Mouse (Mus musculus) left cerebral cortex, postnatal 4 days (tissue): Measurements from ENCODE around the gene 1700056E22Rik. TPM values are rescaled to one million over a fixed set of nuclear protein-coding genes. Genes with fewer than 3 reads are reported as not detected.

Source experiments
- DNase-seq: peaks from one replicate; pipeline ENCODE4 v3.0.0-alpha.2; 2022
- intact Hi-C: fragments of 180-260 bp; cut with DNase I; formaldehyde crosslinking; loops from one replicate; pipeline ENCODE4 v1.15.1; 2025
- total RNA-seq, 2 experiments: library from RNA; stranded (reverse); gene quantifications; 2 replicates each; pipeline ENCODE4 v1.2.3; 2021

Gene 1700056E22Rik
- total RNA-seq, 2 experiments from 2014 or later = 0.28 TPM; not detected in 1

- intact Hi-C loops = no loop called here
- no peak for DNase-seq
These were observed 9.5 kb downstream of the 1700056E22Rik start for GRCm38 (mm10) chr1:184024631-184025030.

- no peak for DNase-seq
These were observed 10.1 kb downstream of the 1700056E22Rik start for GRCm38 (mm10) chr1:184023971-184024370.

DNA sequence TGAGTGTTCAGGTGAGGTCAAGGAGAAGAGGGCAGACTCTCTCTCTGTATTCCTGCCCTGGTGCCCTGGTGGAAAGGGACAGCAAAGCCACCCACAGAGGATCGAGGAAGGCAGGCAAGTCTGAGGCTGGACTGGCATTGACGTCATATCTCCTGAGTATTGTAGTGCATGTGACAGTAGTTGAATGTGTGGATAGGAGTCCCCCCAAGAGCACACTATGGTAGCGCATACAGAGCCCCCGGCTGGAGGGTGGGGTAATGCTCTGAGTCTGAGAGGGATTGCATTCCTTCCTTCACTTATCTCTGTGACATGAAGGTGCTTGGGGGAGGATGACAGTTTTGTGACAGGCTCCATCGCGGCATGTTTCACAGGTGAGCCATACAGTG is 14.4 kb downstream of the 1700056E22Rik start:
- intact Hi-C loops = no loop called here
- no peak for DNase-seq

More at GRCm38 (mm10) chr1:184023971-184024370, 10.1 kb downstream of the 1700056E22Rik start:
- intact Hi-C loops = no loop called here

DNA sequence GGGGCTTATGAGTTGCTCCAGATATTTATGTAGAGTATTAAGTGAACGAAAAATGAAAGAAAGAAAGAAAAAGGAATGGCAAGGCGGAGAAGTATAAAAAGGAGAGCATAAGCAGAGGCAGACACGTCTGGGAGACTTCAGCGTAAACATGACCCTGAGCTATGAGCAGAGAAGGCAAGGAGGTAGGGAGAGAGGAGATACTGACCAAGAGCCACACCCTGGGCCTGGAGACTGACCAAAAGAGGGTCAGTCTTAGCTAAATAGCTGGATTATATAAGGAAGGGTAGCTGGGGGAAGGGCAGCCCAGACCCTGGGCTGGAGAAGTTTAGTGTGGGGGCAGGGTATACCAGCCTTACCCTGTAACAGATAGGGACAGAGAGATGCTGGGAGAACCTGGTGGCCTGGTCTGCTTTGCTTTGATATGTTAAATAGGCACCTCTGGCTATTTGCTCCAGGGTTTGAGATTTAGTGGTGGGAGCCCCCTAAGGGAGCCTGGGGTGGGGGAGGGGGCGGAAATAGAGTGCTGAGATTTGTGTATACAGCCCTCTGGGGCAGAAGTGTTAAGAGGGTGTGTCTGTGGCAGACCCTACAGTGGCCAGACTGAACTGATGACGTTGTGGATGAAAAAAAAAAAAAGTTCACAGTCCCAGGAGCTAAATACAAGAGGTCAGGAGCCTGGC is 14.9 kb downstream of the 1700056E22Rik start:
- no peak for DNase-seq
- intact Hi-C loops = no loop called here

DNA sequence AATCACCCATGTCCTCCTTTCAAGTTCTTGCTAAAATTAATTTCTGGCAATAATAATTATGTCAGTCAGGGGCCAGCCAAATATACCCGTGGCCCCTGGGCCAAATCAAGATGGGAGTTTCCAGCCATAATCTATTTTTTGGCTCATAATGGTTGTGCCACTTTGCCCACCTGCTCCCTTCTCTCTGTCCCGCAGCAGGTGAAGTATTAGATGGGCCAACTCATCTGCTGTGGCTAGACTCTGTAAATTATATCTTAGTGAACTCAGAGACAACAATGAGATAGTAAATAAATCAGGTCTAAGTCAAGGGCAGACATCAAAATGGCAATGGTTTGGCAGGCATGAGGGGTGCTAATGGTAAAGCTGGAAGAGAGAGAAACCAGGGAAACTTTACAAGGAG is 16.5 kb downstream of the 1700056E22Rik start:
- no peak for DNase-seq
- intact Hi-C loops = no loop called here

DNA sequence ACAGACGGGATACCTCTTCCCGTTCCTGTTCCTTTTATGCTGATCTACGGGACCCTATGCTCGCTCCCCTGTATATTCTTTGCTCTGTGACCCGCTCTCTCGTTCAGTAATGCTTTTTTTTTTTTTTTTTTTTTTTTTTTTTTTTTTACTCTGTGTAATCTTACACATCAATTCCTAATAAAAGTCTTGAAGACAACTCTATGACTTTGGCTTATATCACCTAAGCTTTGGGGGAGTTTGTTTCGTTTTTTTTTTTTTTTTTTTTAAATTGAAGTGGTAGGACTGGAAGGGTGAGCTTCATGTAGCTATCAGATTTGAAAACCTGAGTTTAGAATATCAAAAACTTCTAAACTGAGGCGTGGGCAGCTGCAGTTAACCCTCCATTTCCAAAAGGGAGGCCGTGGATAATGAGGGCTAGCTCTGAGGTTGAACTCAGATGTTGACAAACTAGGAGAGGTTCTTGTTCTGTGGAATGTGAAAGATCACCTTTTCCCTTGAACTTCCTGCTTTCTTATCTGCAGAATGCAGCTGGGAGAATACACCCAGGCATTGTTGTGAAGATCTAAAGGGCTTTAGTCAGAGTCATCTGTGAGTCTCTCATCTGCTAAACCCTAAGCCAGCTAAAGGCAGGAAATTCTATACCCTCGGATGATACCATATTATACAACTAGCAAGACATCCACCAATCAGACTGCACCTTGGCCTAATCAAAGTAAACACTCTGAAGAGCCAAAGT is 17.9 kb downstream of the 1700056E22Rik start:
- DNase-seq = no peak

DNA sequence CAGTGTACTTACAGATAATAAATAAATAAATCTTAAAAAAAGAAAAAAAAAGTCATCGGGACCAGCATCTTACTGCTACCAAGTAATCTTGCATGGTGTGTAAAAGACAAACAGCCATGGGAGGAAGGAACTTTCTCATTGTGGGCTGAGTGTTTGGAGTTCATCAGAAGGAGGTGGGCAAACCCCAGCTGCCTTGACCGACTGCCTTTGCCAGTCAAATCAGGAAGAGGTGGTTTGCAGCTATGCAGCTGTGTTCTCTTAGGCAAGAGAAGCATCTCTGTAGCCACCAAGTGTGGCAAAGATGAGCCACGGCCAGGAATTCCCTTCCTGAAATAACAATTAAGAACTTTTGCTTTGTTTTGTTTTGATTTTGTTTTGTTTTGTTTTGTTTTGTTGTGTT is 20.0 kb downstream of the 1700056E22Rik start:
- intact Hi-C loops = no loop called here

More for the DNA sequence above, 17.9 kb downstream of the 1700056E22Rik start:
- intact Hi-C loops = no loop called here

DNA sequence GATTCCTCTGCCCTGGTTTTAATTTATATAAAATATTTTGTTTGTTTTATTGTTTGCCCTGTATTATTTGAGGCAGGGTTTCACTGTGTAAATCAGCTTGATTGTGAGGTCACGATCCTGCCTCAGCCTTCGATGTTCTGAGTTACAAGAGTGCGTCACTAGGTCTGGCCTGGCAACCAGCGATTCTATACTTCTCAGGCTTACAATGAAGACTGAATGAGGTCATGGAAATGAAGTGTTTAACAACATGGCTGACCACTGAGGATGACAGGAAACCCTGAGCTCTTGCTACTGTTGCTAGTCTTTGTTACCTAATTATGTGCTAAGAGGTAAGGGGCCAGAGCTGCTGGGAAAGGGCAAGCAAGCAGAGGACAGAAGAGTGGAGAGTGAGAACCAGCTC is 21.0 kb downstream of the 1700056E22Rik start, which contains the start of gene Dusp10:
Dusp10 (plus strand) TSS at position 197 of the 400 bp plus-strand sequence.
- intact Hi-C loops = no loop called here
- DNase-seq = no peak

More for the DNA sequence above, 20.0 kb downstream of the 1700056E22Rik start:
- DNase-seq = no peak

DNA sequence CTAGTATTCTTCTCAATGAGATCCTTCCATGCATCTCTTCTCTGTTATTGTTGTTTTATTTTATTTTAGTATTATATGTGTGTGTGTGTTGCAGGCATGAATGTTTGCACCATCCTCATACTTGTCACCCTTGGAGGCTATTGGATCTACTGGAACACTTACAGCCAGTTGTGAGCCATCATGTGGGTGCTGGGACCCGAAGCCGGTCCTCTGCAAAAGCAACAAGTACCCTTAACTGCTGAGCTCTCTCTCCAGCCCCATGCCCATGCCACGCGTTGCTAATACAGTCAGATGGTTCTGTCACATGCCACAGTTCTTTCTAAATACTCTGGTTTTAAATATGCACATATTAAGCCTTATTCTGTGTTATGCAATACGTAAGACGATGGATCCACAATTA is 22.8 kb downstream of the 1700056E22Rik start:
- no peak for DNase-seq
- intact Hi-C loops = no loop called here

DNA sequence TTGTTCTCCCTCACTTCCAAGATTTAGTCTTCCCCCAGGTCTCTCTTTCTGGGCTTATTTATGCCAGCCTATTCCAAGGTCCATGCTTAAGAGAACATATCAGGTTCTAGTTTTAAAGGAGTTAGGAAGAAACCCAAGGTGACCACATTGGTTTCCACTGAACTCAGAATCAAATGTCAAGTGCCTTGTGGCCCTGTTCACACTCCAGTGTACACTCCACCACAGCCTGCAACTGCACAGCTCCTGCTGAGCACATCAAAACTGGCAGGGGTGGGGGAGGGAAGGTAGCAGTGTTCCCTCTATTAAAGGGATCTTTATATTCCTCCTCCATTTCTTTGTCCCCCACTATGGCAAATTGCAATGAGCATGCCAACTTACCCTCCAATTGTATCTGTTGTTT is 28.0 kb downstream of the 1700056E22Rik start:
- no peak for DNase-seq
- intact Hi-C loops = no loop called here

DNA sequence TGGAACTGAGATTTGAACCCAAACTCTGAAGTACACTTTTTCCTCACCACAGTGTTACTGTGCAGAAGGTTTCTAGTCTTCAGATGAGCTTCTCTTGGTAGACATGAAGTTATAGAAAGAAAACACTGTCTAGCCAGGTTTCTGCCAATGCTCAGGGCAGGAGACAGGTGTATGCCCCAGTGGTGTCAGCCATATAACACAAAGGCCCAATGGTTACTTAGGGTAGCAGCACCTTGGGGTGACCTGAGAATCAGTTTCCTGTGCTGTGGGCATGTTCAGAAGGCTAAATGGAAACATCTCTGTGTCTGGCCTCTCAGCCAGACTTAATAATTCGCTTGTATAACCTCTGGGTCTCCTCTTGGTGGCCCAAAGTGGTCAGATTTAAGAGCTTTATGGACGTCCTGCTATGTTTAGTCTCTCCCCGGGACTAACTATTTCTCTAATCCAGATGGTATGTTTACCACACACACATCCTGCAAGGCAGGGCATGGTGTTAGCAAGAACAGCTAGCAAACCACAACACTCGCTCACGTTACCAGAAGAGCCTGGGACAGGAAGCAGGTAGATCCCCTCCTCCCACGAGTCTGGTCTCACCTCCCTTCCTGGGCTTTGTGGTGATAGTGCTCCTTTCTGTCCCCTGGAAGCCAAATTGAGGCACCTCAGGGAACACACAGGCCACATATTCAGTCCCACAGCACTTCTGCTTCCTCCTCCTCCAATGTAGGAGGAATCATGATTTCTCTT is 28.6 kb downstream of the 1700056E22Rik start:
- intact Hi-C loops = no loop called here
- DNase-seq = no peak

DNA sequence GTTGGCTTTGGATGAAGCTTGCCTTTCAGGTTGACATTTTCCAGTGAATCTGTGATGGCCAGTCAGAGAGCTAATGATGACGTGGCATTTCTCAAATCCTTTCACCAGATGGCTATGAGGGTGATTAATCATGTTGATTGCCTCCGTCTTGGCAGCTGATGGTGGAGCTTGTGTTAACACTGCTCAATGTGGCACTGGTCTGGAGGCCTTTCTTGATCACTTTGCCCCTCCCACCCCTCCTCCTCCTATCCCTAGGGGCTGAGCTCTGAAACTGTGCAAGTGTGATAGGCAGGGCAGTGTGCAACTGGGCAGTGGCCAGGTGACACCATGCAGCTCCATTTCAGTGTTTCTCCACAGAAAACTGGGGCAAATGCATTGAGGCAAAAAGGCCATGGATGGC is 29.8 kb downstream of the 1700056E22Rik start:
- intact Hi-C loops = no loop called here

DNA sequence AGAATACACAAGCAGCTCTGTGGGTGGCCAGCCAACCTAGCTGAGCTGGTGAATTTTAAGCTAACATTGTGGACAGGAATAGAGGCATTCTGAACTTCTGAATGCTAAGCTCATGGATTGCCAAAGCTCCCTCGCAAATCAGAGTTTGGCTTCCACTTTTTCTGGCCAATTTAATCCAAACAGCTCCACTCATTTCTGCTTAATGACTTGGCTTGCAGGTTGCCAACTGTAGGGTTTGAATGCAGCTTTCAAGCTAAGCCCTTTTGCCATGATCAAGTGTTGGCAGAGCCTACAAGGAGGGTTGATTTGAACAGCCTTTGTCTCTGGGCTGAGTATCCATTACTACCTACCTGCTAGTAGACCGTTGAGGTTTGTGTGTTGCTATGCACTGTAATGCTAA is 31.6 kb downstream of the 1700056E22Rik start:
- intact Hi-C loops = no loop called here
- DNase-seq = no peak

More for the DNA sequence above, 29.8 kb downstream of the 1700056E22Rik start:
- DNase-seq = no peak

GRCm38 (mm10) chr1:183997207-183997606 is 36.9 kb downstream of the 1700056E22Rik start:
- no peak for DNase-seq

DNA sequence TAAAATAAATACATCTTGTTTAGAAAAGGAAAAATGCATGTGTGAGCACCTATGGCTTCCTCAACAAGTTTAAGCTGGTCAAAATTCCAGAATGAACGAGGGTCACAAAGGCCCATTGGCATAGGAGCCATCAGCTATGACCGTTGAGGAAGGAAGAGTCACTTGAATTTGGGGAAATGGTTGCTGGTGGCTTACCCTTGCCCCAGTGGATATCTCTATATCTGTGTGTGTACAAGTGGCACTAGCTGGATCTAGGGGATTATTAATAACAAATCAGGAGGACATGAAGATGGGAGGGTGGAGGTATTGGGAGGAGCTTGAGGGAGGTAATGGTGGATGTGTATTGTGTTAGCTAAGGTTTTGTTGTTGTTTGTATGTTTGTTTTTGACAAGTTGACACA is 42.2 kb downstream of the 1700056E22Rik start:
- DNase-seq = no peak
- intact Hi-C loops = no loop called here

More at GRCm38 (mm10) chr1:183997207-183997606, 36.9 kb downstream of the 1700056E22Rik start:
- intact Hi-C loops = no loop called here

- no peak for DNase-seq
- intact Hi-C loops = no loop called here
These were observed 46.3 kb downstream of the 1700056E22Rik start for GRCm38 (mm10) chr1:183987711-183988245.

Other genes with a start within 250 kb of the 1700056E22Rik start
- 1 to 10 TPM; 3.4 to 4.2 TPM for gene Dusp10, start 21.0 kb downstream of the 1700056E22Rik start, total RNA-seq